Mouse (Mus musculus): Measurements from ENCODE around the gene Evi5l.

DNA sequence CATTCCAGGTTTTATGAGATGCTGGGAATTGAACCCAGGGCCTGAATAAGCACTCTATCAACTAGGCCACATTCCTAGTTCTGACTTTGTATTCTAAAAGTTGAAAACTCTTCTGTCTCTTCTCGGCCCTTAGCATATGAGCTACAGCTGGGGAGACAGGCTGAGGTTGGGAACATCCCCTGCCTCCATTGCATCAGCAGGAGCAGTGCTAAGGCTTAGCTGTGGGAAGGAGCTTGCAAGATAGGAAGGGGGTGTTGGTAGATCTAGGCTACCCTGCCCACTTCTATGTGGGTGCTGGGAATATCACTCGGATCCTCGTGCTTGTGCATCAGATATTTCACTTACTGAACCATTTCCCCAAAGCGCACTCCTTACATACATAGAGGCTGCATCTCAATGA lies 61.6 kb downstream of the Evi5l start:
- TF ChIP-seq POLR2A (IDR thresholded peaks at IDR 0.05; ENCODE audit: insufficient read depth, low read depth, low read length) (no peak), CTCF (IDR thresholded peaks at IDR 0.05; ENCODE audit: insufficient read depth, low read depth, low read length) (no peak)
